Mouse (Mus musculus) mature B cell (primary cell): Measurements from ENCODE around the gene Abcf2.

Experiments used
- in situ Hi-C: fragments of 300-500 bp; cut with MboI; formaldehyde crosslinking; loops from 2 replicates; pipeline ENCODE4 v1.14.3; 2019

Abcf2 gene

GRCm38 (mm10) chr5:24577183-24577929 lies at the start of gene Abcf2:
Gene Abcf2, minus strand, starts transcription at chr5:24577467.
- in situ Hi-C loops = no loop called here

- in situ Hi-C loops = no loop called here
Observed at GRCm38 (mm10) chr5:24624822-24625120, 47.5 kb upstream of the Abcf2 start.

- in situ Hi-C loops = no loop called here
Observed at GRCm38 (mm10) chr5:24623986-24624821, 46.9 kb upstream of the Abcf2 start, which contains the start of gene Smarcd3. Gene Smarcd3, minus strand, starts transcription at chr5:24624411.

GRCm38 (mm10) chr5:24623041-24623985 lies 46.0 kb upstream of the Abcf2 start:
- in situ Hi-C loops = no loop called here

GRCm38 (mm10) chr5:24622386-24623040 lies 45.2 kb upstream of the Abcf2 start:
- in situ Hi-C loops = no loop called here

- in situ Hi-C loops = no loop called here
Observed at GRCm38 (mm10) chr5:24620626-24621025, 43.4 kb upstream of the Abcf2 start.

GRCm38 (mm10) chr5:24620116-24620515 lies 42.8 kb upstream of the Abcf2 start:
- in situ Hi-C loops = no loop called here

- in situ Hi-C loops = no loop called here
Observed at GRCm38 (mm10) chr5:24618921-24619320, 41.7 kb upstream of the Abcf2 start.

- in situ Hi-C loops = no loop called here
Observed at GRCm38 (mm10) chr5:24615097-24615496, 37.8 kb upstream of the Abcf2 start.

- in situ Hi-C loops = no loop called here
Observed at GRCm38 (mm10) chr5:24612302-24612649, 35.0 kb upstream of the Abcf2 start.

- in situ Hi-C loops = no loop called here
Observed at GRCm38 (mm10) chr5:24611366-24612301, 34.4 kb upstream of the Abcf2 start.

GRCm38 (mm10) chr5:24609388-24609787 lies 32.1 kb upstream of the Abcf2 start:
- in situ Hi-C loops = no loop called here

GRCm38 (mm10) chr5:24605980-24606665 lies 28.9 kb upstream of the Abcf2 start:
- in situ Hi-C loops = no loop called here

GRCm38 (mm10) chr5:24605321-24605979 lies 28.2 kb upstream of the Abcf2 start:
- in situ Hi-C loops = no loop called here

GRCm38 (mm10) chr5:24604656-24605100 lies 27.4 kb upstream of the Abcf2 start:
- in situ Hi-C loops = no loop called here

GRCm38 (mm10) chr5:24604080-24604655 lies 26.9 kb upstream of the Abcf2 start:
- in situ Hi-C loops = no loop called here

GRCm38 (mm10) chr5:24603431-24604010 lies 26.3 kb upstream of the Abcf2 start:
- in situ Hi-C loops = no loop called here

- in situ Hi-C loops = no loop called here
Observed at GRCm38 (mm10) chr5:24602751-24603343, 25.6 kb upstream of the Abcf2 start.
